Mouse (Mus musculus) left cerebral cortex, adult 8-10 months (tissue): ENCODE data around the gene Gm7168. TPM values are rescaled to one million over a fixed set of nuclear protein-coding genes. Genes with fewer than 3 reads are reported as not detected.
"Not testable (repeated sequence)": the region's sequence is repeated elsewhere in the genome, so short reads cannot be mapped to it uniquely, and the experiment has no call there.

Experiments
- DNase-seq, 2 experiments: peaks; one replicate each; pipeline ENCODE4 v3.0.0; 2022; ENCODE audit warnings: low spot score in 2 of 2
- total RNA-seq, 4 experiments: library from RNA; stranded (reverse); gene quantifications; 2 replicates each; pipeline ENCODE4 v1.2.4; 2022

The Gm7168 gene
- total RNA-seq: not detected

- not testable (repeated sequence) for DNase-seq
Observed at GRCm38 (mm10) chr17:13948073-13948472, at the start of gene Gm7168. TSS of gene Gm7168 (plus strand) at chr17:13948373.

- DNase-seq: no peak
Observed at GRCm38 (mm10) chr17:13898838-13899237, 49.3 kb upstream of the Gm7168 start.

- no peak for DNase-seq
Observed at GRCm38 (mm10) chr17:13899241-13899640, 48.9 kb upstream of the Gm7168 start.

- no peak for DNase-seq
Observed at GRCm38 (mm10) chr17:13903793-13904192, 44.4 kb upstream of the Gm7168 start.

GRCm38 (mm10) chr17:13907082-13907481 lies 41.1 kb upstream of the Gm7168 start:
- DNase-seq: no peak

- DNase-seq: no peak
Observed at GRCm38 (mm10) chr17:13907681-13908080, 40.5 kb upstream of the Gm7168 start.

GRCm38 (mm10) chr17:13913951-13914350 lies 34.2 kb upstream of the Gm7168 start:
- no peak for DNase-seq

- DNase-seq: no peak
Observed at GRCm38 (mm10) chr17:13914531-13914930, 33.6 kb upstream of the Gm7168 start.

GRCm38 (mm10) chr17:13920771-13921170 lies 27.4 kb upstream of the Gm7168 start:
- DNase-seq: no peak

GRCm38 (mm10) chr17:13923418-13923817 lies 24.8 kb upstream of the Gm7168 start:
- DNase-seq: no peak

- no peak for DNase-seq
Observed at GRCm38 (mm10) chr17:13924588-13924987, 23.6 kb upstream of the Gm7168 start.

GRCm38 (mm10) chr17:13925931-13926330 lies 22.2 kb upstream of the Gm7168 start:
- no peak for DNase-seq

GRCm38 (mm10) chr17:13930421-13930820 lies 17.8 kb upstream of the Gm7168 start:
- DNase-seq: no peak

- not testable (repeated sequence) for DNase-seq
Observed at GRCm38 (mm10) chr17:13935364-13935763, 12.8 kb upstream of the Gm7168 start.

GRCm38 (mm10) chr17:13937787-13938186 lies 10.4 kb upstream of the Gm7168 start:
- DNase-seq: no peak

- no peak for DNase-seq
Observed at GRCm38 (mm10) chr17:13938652-13939051, 9.5 kb upstream of the Gm7168 start.

- DNase-seq: not testable (repeated sequence)
Observed at GRCm38 (mm10) chr17:13939231-13939630, 8.9 kb upstream of the Gm7168 start.

- no peak for DNase-seq
Observed at GRCm38 (mm10) chr17:13940487-13940886, 7.7 kb upstream of the Gm7168 start.

GRCm38 (mm10) chr17:13951570-13951969 lies 3.4 kb downstream of the Gm7168 start:
- not testable (repeated sequence) for DNase-seq

- not testable (repeated sequence) for DNase-seq
Observed at GRCm38 (mm10) chr17:13958129-13958528, 10.0 kb downstream of the Gm7168 start.

- DNase-seq: not testable (repeated sequence)
Observed at GRCm38 (mm10) chr17:13962245-13962644, 14.1 kb downstream of the Gm7168 start.

GRCm38 (mm10) chr17:13965048-13965447 lies 16.9 kb downstream of the Gm7168 start:
- not testable (repeated sequence) for DNase-seq

GRCm38 (mm10) chr17:13969917-13970316 lies 21.7 kb downstream of the Gm7168 start:
- not testable (repeated sequence) for DNase-seq

GRCm38 (mm10) chr17:13970796-13971195 lies 22.6 kb downstream of the Gm7168 start:
- DNase-seq: not testable (repeated sequence)
